Mouse (Mus musculus): ENCODE measurements at regions not wholly inside any gene's neighbourhood (a gene's known extent, or its start where the extent isn't known, plus 50 kb on each side); places are given as distances from the start of the nearest gene placed in this dataset.
A peak's percentile ranks its signal among the peaks of the same experiment; 100 is the strongest.

- peak; percentile 64 for DNase-seq (ENCODE audit: low read depth, low spot score)
Measured at GRCm38 (mm10) chr13:6059515-6060228, 198.4 kb downstream of the Klf6 start.

DNA sequence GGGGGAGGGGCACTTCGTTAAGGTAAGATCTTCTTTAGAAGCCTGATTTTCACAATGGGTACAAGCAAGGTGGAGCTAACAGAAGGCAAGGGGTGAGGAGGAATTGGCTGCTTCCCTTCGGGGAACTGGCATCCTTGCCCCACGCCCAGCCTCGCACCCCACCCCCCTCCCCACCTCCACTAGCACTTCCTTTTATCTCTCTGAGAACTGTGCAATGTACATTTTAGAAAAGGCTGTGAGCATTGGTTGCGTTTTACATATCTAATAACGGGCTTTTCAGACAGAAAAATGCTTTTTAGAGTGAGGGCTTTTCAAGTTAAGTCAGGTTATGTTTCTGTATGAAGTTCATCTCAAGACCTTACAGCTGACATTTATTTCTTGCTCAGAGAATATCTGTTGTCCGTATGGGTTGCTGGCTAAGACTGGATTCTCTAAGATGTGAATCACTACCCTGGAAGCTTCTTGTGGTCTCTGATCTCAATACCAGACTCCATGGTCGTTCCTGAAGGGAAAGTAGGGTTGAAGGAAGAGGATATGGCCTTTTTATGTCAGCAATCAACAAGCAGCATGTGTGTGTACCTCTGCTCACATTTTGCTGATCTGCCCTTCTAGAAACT lies 199.1 kb downstream of the Klf6 start:
- DNase-seq (ENCODE audit: low read depth, low spot score) = no peak

DNA sequence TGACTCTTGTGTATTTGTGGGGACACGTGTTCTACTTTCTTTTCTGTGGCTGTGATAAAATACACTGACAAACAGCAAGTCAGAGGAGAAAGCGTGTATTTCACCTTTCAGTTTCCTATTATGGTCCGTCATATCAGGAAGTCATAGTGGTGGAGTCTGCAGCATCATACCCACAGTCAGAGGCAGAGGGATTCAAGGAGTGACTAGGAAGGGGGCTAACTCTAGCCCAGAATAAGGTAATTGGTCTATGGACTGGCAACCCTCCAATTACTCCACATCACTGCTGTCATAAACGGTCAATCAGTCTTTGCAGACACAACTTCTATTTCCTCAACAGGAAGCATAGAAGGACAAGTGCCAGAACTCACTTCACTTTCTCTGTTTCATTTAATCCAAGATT lies 201.0 kb downstream of the Klf6 start:
- DNase-seq (ENCODE audit: low read depth, low spot score) = no peak

DNA sequence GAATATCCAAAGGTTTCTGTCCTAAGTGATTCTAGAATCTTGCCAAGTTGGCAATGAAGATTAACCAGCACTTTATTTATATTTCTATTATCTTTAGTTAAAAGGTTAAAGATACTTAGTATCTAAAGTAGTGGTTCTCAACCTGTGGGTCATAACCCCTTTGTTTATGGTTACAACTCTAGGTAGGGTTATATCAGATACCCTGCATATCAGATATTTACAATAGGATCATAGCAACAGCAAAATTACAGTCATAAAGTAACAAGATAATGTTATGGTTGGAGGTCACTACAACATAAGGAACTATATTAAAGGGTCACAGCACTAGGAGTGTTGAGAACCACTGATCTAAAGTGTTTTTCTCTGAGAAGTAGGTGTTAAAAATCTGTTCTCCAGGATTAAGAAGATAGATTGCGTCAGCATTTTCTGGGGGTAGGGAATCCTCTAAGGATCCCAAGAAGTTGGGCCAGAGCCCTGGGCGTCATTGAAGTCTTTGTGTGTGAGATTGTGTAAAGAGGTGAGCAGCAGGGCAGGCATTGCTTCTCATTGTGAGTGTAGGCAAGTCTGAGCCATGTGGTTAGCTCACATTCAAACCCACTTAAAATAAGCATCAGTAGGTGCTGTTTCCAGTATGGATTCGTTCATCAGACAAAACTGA lies 201.6 kb downstream of the Klf6 start:
- no peak for DNase-seq (ENCODE audit: low read depth, low spot score)

DNA sequence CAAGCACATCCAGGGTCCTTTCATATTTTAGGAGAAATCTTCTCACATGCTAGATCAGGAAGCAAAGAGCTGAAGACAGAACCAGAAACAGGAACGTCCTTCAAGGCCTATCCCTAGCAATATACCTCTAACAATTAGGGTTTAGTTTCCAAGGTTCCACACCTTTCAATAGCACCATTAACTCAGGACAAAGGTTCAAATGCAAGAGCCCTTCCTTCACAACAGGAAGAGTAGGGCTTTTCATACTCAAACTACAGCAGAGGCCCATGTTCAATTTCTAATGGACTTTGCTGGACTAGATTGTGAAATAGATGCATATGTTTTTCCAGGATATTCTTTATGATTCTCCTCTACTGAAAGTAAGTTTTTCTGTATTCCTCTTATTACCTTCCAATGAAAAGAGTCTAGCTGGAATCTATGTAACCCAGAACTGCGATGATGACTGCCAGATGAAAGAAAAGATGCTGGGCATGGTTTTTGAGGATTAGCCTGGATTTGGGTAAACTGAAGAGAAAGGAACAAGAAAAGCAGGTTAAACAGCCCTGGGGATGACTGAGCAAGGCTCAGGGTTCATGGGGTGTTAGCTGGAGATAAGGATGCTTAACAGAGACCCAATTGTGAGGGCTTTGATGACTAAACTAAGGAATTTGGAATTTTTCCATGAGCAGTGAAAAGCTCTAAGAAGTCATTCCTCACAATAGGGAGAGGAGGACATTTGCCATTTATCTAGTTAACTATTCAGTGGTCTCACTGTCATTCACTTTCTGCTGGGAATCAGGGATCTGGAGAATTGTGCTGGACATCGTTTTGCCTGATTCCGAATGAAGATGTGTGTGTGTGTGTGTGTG lies 215.9 kb downstream of the Klf6 start:
- no peak for DNase-seq (ENCODE audit: low read depth, low spot score)

DNA sequence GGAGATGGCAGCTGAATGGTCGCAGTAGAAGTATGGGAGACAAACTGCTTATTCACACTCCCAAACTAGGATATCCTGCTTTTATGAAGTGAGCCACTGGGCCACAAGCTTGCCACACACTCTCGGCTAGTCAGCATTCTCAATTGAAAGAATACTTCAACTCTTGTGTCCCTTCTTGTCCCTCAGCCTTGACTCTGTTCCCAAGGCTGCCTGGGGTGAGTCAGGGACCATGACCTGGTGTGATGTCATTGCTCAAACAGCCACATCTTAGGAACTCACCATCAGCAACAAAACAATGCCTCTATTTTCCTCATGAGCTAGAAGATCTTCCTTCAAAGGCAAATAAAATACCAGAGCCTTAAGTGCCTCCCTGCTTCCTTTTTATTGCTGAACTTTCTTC lies 224.6 kb downstream of the Klf6 start:
- no peak for DNase-seq (ENCODE audit: low read depth, low spot score)

DNA sequence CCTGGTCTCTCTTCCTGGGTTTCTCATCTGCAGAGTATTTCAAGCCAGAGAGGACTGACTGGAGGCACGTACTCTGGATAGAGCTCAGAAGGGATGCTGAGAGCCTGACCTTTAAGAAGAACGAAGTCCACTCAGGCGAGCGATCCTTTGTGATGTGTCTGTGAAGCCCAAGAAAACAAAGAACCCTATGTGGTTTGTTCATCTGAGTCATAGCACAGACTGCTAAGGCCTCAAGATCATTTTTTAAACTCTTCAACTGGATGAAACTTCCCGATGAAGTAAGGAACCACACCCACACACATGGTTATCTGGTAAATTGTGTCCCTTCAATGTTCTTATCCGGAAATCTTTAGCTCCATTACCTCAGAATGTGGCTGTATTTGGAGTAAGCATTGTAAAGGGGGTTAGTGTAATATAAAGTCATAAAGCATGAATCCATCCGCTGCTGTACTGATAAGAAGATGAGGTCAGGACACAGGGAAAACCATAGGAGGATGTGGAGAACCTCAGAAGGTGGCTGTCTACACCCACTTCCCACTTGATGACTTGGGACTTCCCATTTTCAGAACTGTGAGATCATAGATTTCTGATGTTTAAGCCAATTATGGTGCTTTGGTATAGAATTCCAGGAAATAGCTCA lies 247.9 kb downstream of the Klf6 start:
- no peak for DNase-seq (ENCODE audit: low read depth, low spot score)

- DNase-seq (ENCODE audit: low read depth, low spot score) = no peak
Measured at GRCm38 (mm10) chr13:6119703-6120102, 258.4 kb downstream of the Klf6 start.

- no peak for DNase-seq (ENCODE audit: low read depth, low spot score)
Measured at GRCm38 (mm10) chr13:6127311-6127710, 266.0 kb downstream of the Klf6 start.

GRCm38 (mm10) chr13:6128903-6129302 lies 267.6 kb downstream of the Klf6 start:
- no peak for DNase-seq (ENCODE audit: low read depth, low spot score)

DNA sequence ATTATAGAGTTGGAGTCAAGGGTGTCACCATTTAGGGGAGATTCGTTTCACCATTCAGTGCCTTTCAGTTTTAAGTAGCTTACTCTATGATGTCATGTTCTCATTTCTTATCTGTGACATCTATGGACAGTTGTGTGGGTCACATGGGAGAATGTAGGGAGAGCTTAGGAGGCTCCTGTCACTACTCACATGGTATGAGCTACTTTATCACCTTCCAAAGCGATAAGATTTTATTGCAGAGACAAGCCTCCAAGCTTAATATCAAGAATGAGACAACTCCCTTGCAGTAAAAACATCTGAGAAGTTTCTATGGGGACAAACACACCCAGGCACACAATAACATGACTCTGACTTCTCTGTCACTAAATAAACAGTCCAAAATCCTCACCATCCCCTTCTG lies 270.1 kb downstream of the Klf6 start:
- no peak for DNase-seq (ENCODE audit: low read depth, low spot score)

GRCm38 (mm10) chr13:6137170-6137569 lies 275.9 kb downstream of the Klf6 start:
- DNase-seq (ENCODE audit: low read depth, low spot score) = peak; percentile 25

DNA sequence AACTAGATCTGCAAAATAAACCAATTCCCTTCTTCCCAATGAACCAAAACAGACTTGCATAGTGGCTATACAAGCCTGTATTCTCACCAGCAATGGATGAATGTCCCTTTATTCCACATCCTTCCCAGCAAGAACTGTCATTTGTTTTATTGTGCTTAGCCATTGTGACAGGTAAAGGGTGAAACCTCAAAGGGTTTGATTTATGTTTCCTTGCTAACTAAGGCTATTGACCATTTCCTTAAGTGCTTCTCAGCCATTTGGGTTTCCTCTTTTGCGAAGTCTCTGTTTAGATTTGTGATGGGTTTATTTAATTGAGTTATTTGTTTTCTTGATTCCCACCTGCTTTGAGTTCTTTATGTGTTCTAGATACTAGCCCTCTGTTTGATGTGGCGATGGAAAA lies 281.5 kb downstream of the Klf6 start:
- no peak for DNase-seq (ENCODE audit: low read depth, low spot score)

DNA sequence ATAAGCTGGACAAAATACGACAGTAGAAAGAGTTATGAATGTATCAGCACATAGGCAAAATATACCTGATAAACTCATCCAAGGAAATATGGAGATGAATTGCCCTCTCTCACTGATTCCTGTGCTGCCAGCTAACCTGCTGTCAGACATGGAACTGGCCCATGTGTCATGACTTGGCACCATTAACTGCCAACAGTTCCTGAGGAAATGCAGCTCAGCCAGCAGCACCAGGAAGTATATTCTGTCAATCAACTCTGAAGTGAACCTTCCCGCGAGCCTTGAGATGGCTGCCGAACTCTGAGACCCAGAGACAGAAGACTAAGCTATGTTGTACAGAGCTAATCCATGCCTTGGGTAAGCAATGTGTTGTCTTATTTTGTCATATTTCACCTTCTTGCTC lies 292.4 kb downstream of the Klf6 start:
- no peak for DNase-seq (ENCODE audit: low read depth, low spot score)

DNA sequence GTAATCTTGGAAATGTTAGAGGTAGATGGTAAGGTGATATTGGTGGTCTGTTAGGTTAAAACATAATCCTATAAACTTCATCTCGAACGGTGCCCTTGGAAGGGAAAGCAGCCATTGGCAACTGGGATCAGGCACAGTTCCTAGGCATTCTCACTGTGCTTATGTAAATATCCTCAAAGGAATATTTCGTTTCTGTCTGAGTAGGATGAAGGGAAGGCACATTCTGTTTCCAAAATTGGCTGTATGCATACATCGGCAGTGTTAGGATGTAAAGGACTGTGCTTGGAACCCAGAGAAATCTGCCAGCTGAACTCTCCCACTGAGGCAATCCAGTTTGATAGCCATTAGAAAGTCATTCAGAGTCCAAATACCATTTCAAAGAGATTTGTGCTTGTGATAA lies 294.9 kb downstream of the Klf6 start:
- DNase-seq (ENCODE audit: low read depth, low spot score) = no peak

- no peak for DNase-seq (ENCODE audit: low read depth, low spot score)
Measured at GRCm38 (mm10) chr13:6157029-6157428, 295.7 kb downstream of the Klf6 start.

- peak; percentile 24 for DNase-seq (ENCODE audit: low read depth, low spot score)
Measured at GRCm38 (mm10) chr13:6157946-6158345, 296.7 kb downstream of the Klf6 start.

DNA sequence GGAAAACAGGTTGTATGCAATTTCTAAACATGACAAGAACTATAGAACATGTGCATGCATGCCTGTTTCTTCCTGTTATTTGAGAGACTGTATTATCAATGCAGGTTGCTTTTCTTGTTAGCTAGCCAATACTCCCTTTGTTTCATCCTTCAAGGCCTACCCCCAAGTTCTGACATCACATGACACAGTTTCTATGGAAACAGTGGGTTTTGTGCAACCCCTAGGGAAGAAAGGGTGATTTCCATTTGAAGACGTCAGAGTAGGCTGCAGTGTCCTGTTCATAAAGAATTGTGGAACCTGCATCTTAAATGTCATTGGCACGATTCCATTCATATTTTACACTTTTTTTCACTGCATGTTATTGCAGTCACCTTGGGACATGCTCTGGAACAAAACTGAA lies 298.1 kb downstream of the Klf6 start:
- peak; percentile 40 for DNase-seq (ENCODE audit: low read depth, low spot score)

- no peak for DNase-seq (ENCODE audit: low read depth, low spot score)
Measured at GRCm38 (mm10) chr13:6165916-6166315, 304.6 kb downstream of the Klf6 start.

DNA sequence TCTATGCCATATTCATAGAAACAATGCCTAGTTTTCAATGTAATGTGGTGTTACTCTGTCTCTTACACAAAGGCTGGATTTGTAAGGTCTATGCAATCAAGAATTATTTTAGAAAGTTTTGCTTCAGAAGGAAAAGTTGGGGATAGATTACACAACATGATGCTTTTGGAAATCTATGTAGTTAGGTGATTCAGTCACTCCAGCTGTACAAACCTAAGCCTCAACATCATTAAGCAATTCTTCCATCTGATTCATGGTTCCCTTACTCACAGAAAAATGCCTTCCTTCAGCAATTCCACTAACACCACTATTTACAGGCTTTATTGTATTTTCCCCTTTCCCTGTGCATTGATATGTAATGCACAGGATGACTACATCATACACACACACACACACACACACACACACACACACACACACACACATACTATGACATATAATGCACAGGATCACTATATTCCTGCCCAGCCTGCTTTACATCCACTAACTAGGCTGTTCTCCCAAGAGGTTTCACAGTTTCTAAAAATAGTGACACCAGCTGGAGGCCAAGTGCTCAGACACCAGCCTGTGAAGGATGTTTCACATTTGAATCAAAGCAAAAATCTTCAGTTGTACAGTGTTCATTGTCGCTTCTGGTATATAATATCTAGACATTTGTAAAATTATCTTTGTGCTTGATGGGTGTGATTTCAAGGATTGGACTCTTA lies 305.9 kb downstream of the Klf6 start:
- no peak for DNase-seq (ENCODE audit: low read depth, low spot score)

DNA sequence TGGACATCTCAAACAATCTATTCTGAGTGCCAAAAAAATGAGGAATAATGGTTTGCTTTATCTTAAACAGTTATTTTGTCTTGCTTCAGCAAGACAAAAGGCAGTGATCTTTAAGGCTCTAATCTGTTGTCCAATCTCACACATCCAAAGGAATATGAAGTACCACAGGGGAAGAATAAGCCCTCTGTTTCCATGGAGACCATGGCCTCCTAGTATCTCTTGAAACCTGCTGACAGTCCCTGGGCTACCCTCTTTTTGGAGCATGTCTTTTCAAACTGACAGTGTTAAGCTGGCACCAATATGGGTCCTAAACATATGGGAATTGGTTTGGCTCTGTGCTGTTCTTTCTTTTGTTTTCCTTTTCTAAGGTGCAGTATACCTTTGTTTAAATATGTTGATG lies 311.8 kb downstream of the Klf6 start:
- DNase-seq (ENCODE audit: low read depth, low spot score) = peak; percentile 25

Data from R1 (cell line).